Mouse (Mus musculus) embryonic facial prominence, embryonic 11.5 days (tissue): ENCODE measurements at regions not wholly inside any gene's neighbourhood (a gene's known extent, or its start where the extent isn't known, plus 50 kb on each side); places are given as distances from the start of the nearest gene placed in this dataset.

Source experiments
- ATAC-seq: fragments of 200-750 bp; cut with Nextera tagmentation; replicated peaks from 2 replicates; pipeline ENCODE4 v1.8.0; 2017; ENCODE audit warnings: low read depth; ENCODE audit not compliant: insufficient number of reproducible peaks, low FRiP score, low TSS enrichment
- DNase-seq: peaks from one replicate; pipeline ENCODE4 v3.0.0-alpha.2; 2015; ENCODE audit warnings: low spot score
- H3K27ac ChIP-seq: fragments of 300-500 bp; sonication (generic); replicated peaks from 2 replicates; pipeline ENCODE4 v1.5.1; 2014; ENCODE audit warnings: mild to moderate bottlenecking, low read depth, low read length, control low read depth
- H3K27me3 ChIP-seq: fragments of 300-500 bp; sonication (generic); 2 replicates; pipeline ENCODE4 v1.6.1; 2014; ENCODE audit warnings: mild to moderate bottlenecking, low read length, moderate library complexity, mixed read lengths; ENCODE audit not compliant: control insufficient read depth, insufficient read depth
- H3K36me3 ChIP-seq: fragments of 300-500 bp; sonication (generic); replicated peaks from 2 replicates; pipeline ENCODE4 v1.6.1; 2014; ENCODE audit warnings: low read depth, mild to moderate bottlenecking, low read length, moderate library complexity, mixed read lengths; ENCODE audit not compliant: control insufficient read depth, insufficient read depth
- H3K4me1 ChIP-seq: fragments of 300-500 bp; sonication (generic); 2 replicates; pipeline ENCODE4 v1.6.1; 2014; ENCODE audit warnings: low read length, mixed read lengths; ENCODE audit not compliant: control insufficient read depth, insufficient read depth
- H3K4me2 ChIP-seq: fragments of 300-500 bp; sonication (generic); 2 replicates; pipeline ENCODE4 v1.6.1; 2014; ENCODE audit warnings: low read depth, mild to moderate bottlenecking, control low read depth, low read length, moderate library complexity
- H3K4me3 ChIP-seq: fragments of 300-500 bp; sonication (generic); 2 replicates; pipeline ENCODE4 v1.5.1; 2014; ENCODE audit warnings: low read depth, low read length, control low read depth
- H3K9ac ChIP-seq: fragments of 300-500 bp; sonication (generic); replicated peaks from 2 replicates; pipeline ENCODE4 v1.6.1; 2014; ENCODE audit warnings: mild to moderate bottlenecking, control low read depth, low read length
- H3K9me3 ChIP-seq: fragments of 300-500 bp; sonication (generic); replicated peaks from 2 replicates; pipeline ENCODE4 v1.6.1; 2016; ENCODE audit warnings: mild to moderate bottlenecking, low read length, inconsistent platforms, mixed read lengths; ENCODE audit not compliant: control insufficient read depth
- WGBS: fragments of 180-500 bp; shearing (Covaris S2); extraction: QIAGEN DNeasy Blood & Tissue Kit; methylation state at CpG from one replicate; pipeline ENCODE4 v1.1.7; 2014; 5-methylcytosine and 5-hydroxymethylcytosine counted together

DNA sequence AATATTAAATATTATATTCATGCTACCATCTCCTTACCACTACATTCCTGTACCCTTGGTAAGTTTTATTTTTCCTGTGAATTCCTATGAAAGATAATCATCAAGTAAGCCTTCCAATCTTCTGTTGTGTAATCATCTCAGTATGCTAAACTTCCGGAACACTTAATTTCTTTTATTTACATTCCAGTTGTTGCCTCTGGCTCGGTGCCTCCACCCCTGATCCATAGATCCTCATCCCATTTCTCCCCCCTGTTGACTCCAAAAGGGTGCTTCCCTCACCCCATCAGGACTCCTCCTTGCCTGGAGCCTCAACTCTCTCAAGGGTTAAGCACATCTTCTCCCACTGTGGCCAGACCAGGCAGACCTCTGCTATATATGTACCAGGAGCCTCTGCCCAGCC, 379.9 kb upstream of the Cwc22 start:
- Histone ChIP-seq H3K36me3 (no peaks in the 10 kb centered on the region), H3K27me3 (no peaks in the 10 kb centered on the region), H3K4me2 (no peak overlapping the region), H3K4me1 (no peaks in the 10 kb centered on the region), H3K9ac (no peak overlapping the region), H3K9me3 (no peaks in the 10 kb centered on the region), H3K4me3 (no peak overlapping the region), H3K27ac (no peak overlapping the region)
- ATAC-seq, result no peak
- 85% methylated on average over 2 of the region's 2 CpGs for WGBS
- no peak for DNase-seq

DNA sequence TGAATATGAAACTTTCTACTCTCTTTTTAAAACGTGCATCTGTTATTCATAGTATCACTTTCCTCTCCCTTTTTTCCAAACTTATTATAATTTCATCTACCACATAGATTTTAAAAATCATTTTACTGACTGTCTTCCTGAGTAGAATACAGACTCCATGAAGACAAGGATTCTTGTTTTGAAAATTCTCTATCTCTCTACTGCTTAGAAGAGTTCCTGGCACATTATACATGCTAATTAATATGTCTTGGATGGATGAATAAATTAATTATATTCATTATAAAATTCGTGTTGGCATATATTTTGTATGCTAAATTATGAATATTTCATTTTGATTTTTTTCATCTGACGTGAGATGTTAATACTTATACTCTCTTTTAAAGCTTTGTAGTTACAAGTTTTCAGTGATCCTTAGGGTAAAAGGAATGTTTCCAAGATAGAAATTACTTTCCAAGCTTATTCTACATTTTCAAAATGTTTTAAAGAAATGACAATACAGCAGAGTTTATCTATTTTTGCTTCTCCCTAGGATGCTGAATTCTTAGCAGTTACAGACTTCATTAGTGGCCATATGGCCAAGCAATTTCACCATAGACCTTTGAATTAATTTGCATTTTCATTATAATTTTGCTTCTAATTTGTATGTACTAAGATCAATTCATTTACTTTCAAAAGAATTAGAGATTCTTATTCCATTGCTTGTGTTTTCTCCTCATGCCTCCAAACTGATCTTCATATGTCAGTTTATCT, 376.2 kb upstream of the Cwc22 start:
- no peak overlapping the region for H3K4me2 ChIP-seq
- no peak overlapping the region for H3K27ac ChIP-seq
- no peaks in the 10 kb centered on the region for H3K4me1 ChIP-seq
- no peaks in the 10 kb centered on the region for H3K9me3 ChIP-seq
- H3K36me3 ChIP-seq, result no peaks in the 10 kb centered on the region
- DNase-seq (no peak), ATAC-seq (no peak)
- no peak overlapping the region for H3K9ac ChIP-seq
- H3K27me3 ChIP-seq, result no peaks in the 10 kb centered on the region
- H3K4me3 ChIP-seq, result no peak overlapping the region
- WGBS, result 69% methylated on average over 3 of the region's 3 CpGs

DNA sequence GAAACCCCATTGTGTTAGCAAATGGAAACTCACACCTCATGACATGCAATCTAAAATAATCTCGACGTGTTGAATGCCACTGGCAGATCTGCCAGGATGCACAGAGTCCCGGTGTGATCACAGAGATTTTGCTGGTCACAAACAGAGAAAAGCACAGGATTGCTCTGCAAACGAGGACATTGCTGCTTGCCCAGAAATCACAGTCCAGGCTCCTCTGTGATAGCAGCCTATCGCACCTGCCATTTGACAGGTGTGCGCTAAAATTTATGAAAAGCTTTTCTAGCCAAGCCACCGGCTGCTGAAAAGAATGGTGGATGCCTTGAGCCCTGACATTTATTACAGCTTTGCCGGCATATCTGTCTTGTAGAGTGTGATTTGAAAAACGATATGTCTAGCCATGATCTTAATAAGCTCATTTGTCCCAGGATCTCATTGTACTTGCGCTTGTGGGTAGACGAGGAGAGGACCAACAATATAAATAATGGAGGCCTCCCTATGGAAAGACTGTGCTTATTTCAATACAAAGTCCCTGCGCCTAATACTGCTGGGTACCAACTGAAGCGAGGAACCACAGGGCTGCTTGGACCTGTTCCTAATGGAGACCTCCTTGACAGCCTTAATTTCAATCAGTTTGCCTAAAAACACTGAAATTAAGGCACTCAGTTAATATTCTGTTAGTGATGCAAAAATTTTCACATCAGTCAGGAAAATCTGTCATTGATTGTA, 365.8 kb upstream of the Cwc22 start:
- no peak for ATAC-seq
- no peak for DNase-seq
- no peaks in the 10 kb centered on the region for H3K36me3 ChIP-seq
- no peak overlapping the region for H3K27ac ChIP-seq
- WGBS, result 82% methylated on average over 13 of the region's 13 CpGs
- no peaks in the 10 kb centered on the region for H3K27me3 ChIP-seq
- H3K4me1 ChIP-seq, result no peaks in the 10 kb centered on the region
- H3K4me2 ChIP-seq, result no peak overlapping the region
- H3K9me3 ChIP-seq, result no peaks in the 10 kb centered on the region
- no peak overlapping the region for H3K4me3 ChIP-seq
- no peak overlapping the region for H3K9ac ChIP-seq

DNA sequence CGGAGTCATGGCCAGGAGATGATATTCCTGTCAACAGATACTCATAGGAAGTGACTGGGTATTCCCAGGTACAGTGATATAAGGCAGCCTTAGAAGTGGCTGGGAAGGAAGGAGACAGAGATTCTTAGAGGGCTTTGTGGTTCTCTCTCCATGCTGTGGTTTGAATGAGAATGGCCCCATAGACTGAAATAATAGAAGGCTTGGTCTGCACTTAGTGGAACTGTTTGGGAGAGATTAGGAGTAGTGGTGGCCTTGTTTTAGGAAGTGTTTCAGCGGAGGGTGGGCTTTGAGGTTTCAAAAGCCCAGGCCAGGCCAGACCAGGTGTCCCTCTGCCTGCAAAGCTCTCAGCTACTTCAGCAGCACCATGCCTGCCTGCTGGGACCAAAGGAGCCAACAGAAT, 363.2 kb upstream of the Cwc22 start:
- H3K9ac ChIP-seq, result no peak overlapping the region
- no peaks in the 10 kb centered on the region for H3K36me3 ChIP-seq
- H3K9me3 ChIP-seq, result no peaks in the 10 kb centered on the region
- WGBS, result 64% methylated on average over 2 of the region's 2 CpGs
- H3K4me3 ChIP-seq, result no peak overlapping the region
- no peaks in the 10 kb centered on the region for H3K4me1 ChIP-seq
- no peaks in the 10 kb centered on the region for H3K27me3 ChIP-seq
- H3K27ac ChIP-seq, result no peak overlapping the region
- DNase-seq (no peak), ATAC-seq (no peak)
- H3K4me2 ChIP-seq, result no peak overlapping the region

DNA sequence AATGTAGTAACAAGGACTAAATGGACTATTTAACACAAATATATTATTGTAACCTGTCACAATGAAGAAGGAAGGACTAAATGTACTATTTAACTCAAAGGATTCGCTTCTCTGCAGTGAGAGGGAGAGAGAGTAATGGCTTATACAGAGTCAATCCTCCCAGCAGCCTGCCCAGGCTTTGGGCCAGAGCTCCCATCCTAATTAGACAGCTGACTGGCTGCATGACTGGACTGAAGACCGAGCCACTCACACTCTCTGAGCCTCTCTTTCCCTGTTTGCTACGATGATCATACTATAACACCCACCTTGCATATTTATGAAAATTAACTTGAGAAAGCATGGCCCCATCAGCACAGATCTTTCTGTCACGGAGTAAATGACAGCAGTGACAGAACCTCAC, 360.7 kb upstream of the Cwc22 start:
- no peak for DNase-seq
- ATAC-seq, result no peak
- Histone ChIP-seq H3K4me2 (no peak overlapping the region), H3K4me1 (no peaks in the 10 kb centered on the region), H3K27me3 (no peaks in the 10 kb centered on the region), H3K4me3 (no peak overlapping the region), H3K36me3 (no peaks in the 10 kb centered on the region), H3K9me3 (no peaks in the 10 kb centered on the region), H3K9ac (no peak overlapping the region), H3K27ac (no peak overlapping the region)
- 83% methylated on average over 4 of the region's 4 CpGs for WGBS

DNA sequence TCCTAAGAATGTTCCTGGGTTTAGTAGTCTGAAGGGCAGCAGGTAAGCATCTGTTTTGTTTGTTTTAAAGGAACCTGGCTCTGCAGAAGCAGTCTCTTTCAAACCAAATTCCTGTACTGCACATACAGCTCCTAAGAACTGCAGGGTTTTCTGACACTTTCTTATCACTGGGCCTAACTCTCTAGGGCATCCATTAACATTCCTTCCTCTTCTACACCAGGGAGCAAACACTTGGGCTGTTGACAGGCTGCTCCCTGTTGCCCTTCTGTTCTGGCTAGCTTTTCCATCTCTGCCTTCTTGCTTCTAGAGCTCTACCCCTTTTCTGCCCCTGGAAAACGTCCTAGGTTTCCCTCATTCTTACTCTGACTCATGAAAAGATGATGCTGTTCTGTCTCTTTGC, 345.5 kb upstream of the Cwc22 start:
- ATAC-seq, result no peak
- no peak overlapping the region for H3K9ac ChIP-seq
- no peak overlapping the region for H3K4me3 ChIP-seq
- no peak overlapping the region for H3K27ac ChIP-seq
- no peak for DNase-seq
- 18% methylated on average over 1 of the region's 1 CpGs for WGBS
- H3K4me1 ChIP-seq, result no peaks in the 10 kb centered on the region
- no peak overlapping the region for H3K4me2 ChIP-seq
- H3K27me3 ChIP-seq, result no peaks in the 10 kb centered on the region
- no peaks in the 10 kb centered on the region for H3K36me3 ChIP-seq
- no peaks in the 10 kb centered on the region for H3K9me3 ChIP-seq

DNA sequence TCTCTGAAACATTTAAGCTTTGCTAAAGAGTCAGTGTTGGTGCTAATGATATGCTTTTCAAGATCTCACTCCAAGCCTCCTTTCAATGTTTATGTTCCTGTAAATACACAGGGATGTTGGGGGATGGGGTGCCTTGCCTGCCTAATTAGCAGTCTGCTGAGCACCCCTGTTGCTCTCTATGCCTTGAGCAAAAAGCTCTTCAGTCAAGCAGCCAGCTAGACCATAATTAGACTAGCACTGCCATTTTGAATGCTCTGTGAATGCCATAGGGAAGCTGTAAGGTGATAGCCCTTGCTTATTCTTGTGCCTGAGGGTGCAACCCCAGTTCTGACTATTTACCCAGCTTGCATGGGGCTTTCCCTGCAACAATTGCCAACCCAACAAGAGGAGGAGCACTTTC, 338.6 kb upstream of the Cwc22 start:
- no peak for ATAC-seq
- H3K4me1 ChIP-seq, result no peaks in the 10 kb centered on the region
- H3K36me3 ChIP-seq, result no peaks in the 10 kb centered on the region
- no peaks in the 10 kb centered on the region for H3K9me3 ChIP-seq
- no peaks in the 10 kb centered on the region for H3K27me3 ChIP-seq
- H3K9ac ChIP-seq, result no peak overlapping the region
- peak; percentile 29 for DNase-seq
- no peak overlapping the region for H3K4me2 ChIP-seq
- no peak overlapping the region for H3K27ac ChIP-seq
- H3K4me3 ChIP-seq, result no peak overlapping the region

DNA sequence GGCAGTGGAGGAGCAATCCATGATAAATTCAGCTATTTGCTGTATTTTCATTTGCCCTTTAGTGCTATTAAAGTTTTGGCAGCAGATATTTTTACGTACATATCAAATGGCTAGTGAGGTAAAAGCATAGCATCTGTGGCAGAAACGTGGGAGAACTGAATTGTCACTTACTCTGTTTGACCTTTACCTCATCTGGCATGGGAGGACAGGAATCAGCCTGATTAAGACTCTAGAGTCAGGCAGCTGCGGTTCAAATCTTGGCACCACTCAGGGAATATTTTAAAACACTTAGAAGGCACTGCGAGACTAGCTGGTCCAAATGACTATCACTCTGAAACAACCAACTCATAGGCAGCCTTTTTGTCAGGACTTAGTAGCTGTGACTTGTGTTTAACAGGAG, 337.4 kb upstream of the Cwc22 start:
- Histone ChIP-seq H3K27me3 (no peaks in the 10 kb centered on the region), H3K4me1 (no peaks in the 10 kb centered on the region), H3K9ac (no peak overlapping the region), H3K9me3 (no peaks in the 10 kb centered on the region), H3K4me2 (no peak overlapping the region), H3K36me3 (no peaks in the 10 kb centered on the region), H3K4me3 (no peak overlapping the region), H3K27ac (no peak overlapping the region)
- DNase-seq (no peak), ATAC-seq (no peak)
- WGBS, result 70% methylated on average over 4 of the region's 4 CpGs
